Mouse (Mus musculus): ENCODE measurements around the gene Thumpd2. TPM values are rescaled to one million over a fixed set of nuclear protein-coding genes. Genes with fewer than 3 reads are reported as not detected.

The Thumpd2 gene
- polyA plus RNA-seq, 1 experiment from 2014 or later: 15.8 TPM

DNA sequence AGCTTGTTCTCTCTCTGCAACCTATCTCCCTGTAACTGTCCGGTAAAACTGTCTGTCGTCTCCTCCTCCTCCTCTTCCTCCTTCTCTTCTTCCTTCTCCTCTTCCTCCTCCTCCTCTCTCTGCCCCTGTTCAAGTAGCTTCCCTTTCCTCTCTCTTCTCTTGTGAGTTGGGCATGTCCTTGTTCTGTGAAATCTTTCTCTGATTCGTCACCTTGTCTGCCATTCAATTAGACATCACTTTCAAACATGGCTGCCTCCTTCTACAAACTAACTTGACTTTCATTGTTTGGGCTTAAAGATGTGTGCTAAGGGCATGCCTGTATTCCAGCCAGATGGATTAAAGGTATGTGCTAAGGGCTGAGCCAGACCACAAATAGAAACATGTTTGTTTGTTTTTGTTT is 1.5 kb downstream of the Thumpd2 start:
- peaks cover 20% of the 10 kb centered on the region for H3K4me1 ChIP-seq (replicated peaks; ENCODE audit: control insufficient read depth, insufficient read depth, low read length)
- no peak overlapping the region for H3K4me3 ChIP-seq (ENCODE audit: low read depth, low read length)
- DNase-seq (ENCODE audit: low spot score) (no peak), ATAC-seq (replicated peaks; ENCODE audit: low FRiP score) (no peak)
- H3K27me3 ChIP-seq (replicated peaks; ENCODE audit: control insufficient read depth, insufficient read depth, low read length): no peaks in the 10 kb centered on the region
- H3K4me2 ChIP-seq: peak overlapping the region; percentile 77; the same call in 1 of the 2 replicates
- H3K27ac ChIP-seq (ENCODE audit: low read depth, low read length): no peak overlapping the region; the same call in 1 of the 2 replicates
- 77% methylated on average over 3 of the region's 3 CpGs for WGBS
- peaks cover 3% of the 10 kb centered on the region; the same call in 1 of the 2 replicates for H3K36me3 ChIP-seq (ENCODE audit: control insufficient read depth, insufficient read depth, low read length)
- no peak overlapping the region for H3K9ac ChIP-seq (ENCODE audit: low read depth, low read length)
- no peaks in the 10 kb centered on the region for H3K9me3 ChIP-seq (ENCODE audit: control insufficient read depth, low read length)

- H3K4me2 ChIP-seq: peak overlapping the region; percentile 34
- no peaks in the 10 kb centered on the region for H3K27me3 ChIP-seq (replicated peaks; ENCODE audit: control insufficient read depth, insufficient read depth, low read length)
- 29% methylated on average over 6 of the region's 6 CpGs for WGBS
- H3K36me3 ChIP-seq (ENCODE audit: control insufficient read depth, insufficient read depth, low read length): peaks cover 3% of the 10 kb centered on the region; the same call in 1 of the 2 replicates
- H3K4me1 ChIP-seq (replicated peaks; ENCODE audit: control insufficient read depth, insufficient read depth, low read length): peaks cover 20% of the 10 kb centered on the region
- H3K27ac ChIP-seq (ENCODE audit: low read depth, low read length): peak overlapping the region; percentile 58
- ATAC-seq (replicated peaks; ENCODE audit: low FRiP score) (peak; percentile 73), DNase-seq (ENCODE audit: low spot score) (no peak)
- H3K9ac ChIP-seq (ENCODE audit: low read depth, low read length): no peak overlapping the region
- no peaks in the 10 kb centered on the region for H3K9me3 ChIP-seq (ENCODE audit: control insufficient read depth, low read length)
- H3K4me3 ChIP-seq (ENCODE audit: low read depth, low read length): no peak overlapping the region
These were observed 2.5 kb downstream of the Thumpd2 start for GRCm38 (mm10) chr17:81062349-81062871.

- H3K4me1 ChIP-seq (replicated peaks; ENCODE audit: control insufficient read depth, insufficient read depth, low read length): peaks cover 3% of the 10 kb centered on the region; the same call in 1 of the 2 replicates
- H3K9me3 ChIP-seq (ENCODE audit: control insufficient read depth, low read length): no peaks in the 10 kb centered on the region
- no peak overlapping the region for H3K27ac ChIP-seq (ENCODE audit: low read depth, low read length)
- no peak overlapping the region for H3K9ac ChIP-seq (ENCODE audit: low read depth, low read length)
- no peak overlapping the region for H3K4me3 ChIP-seq (ENCODE audit: low read depth, low read length)
- ATAC-seq (replicated peaks; ENCODE audit: low FRiP score): no peak
- no peaks in the 10 kb centered on the region for H3K27me3 ChIP-seq (replicated peaks; ENCODE audit: control insufficient read depth, insufficient read depth, low read length)
- H3K36me3 ChIP-seq (ENCODE audit: control insufficient read depth, insufficient read depth, low read length): peaks cover 3% of the 10 kb centered on the region
- no peak for DNase-seq (ENCODE audit: low spot score)
- H3K4me2 ChIP-seq: no peak overlapping the region
- WGBS: 89% methylated on average over 8 of the region's 8 CpGs
These were observed 8.0 kb downstream of the Thumpd2 start for GRCm38 (mm10) chr17:81056796-81057381.

DNA sequence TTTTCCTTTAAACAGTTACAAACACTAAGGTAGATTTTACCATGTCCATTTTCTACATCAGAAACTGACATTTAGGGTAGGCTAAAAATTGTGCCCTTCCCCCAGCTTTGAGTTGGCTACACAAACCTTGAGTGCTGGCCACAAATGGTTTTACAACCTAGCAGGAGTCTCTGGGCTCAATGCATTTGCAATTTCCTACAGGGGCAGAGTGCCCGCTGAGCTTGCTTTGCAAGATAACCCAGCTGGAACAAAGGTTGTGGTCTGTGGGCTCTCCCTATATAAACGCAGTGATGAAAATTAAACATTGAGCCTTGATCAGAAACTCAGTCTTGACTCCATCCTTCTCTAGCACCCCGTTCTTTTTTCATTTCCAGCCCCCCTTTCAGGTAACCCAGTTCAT is 8.8 kb downstream of the Thumpd2 start:
- Histone ChIP-seq H3K36me3 (ENCODE audit: control insufficient read depth, insufficient read depth, low read length) (peaks cover 2% of the 10 kb centered on the region), H3K27me3 (replicated peaks; ENCODE audit: control insufficient read depth, insufficient read depth, low read length) (no peaks in the 10 kb centered on the region), H3K9me3 (ENCODE audit: control insufficient read depth, low read length) (no peaks in the 10 kb centered on the region), H3K4me1 (replicated peaks; ENCODE audit: control insufficient read depth, insufficient read depth, low read length) (peaks cover 3% of the 10 kb centered on the region; the same call in 1 of the 2 replicates), H3K9ac (ENCODE audit: low read depth, low read length) (no peak overlapping the region), H3K4me2 (no peak overlapping the region), H3K4me3 (ENCODE audit: low read depth, low read length) (no peak overlapping the region), H3K27ac (ENCODE audit: low read depth, low read length) (no peak overlapping the region)
- no peak for DNase-seq (ENCODE audit: low spot score)
- 66% methylated on average over 3 of the region's 3 CpGs for WGBS
- ATAC-seq (replicated peaks; ENCODE audit: low FRiP score): no peak

GRCm38 (mm10) chr17:81055522-81055921 is 9.4 kb downstream of the Thumpd2 start:
- H3K27ac ChIP-seq (ENCODE audit: low read depth, low read length): no peak overlapping the region
- ATAC-seq (replicated peaks; ENCODE audit: low FRiP score) (no peak), DNase-seq (ENCODE audit: low spot score) (no peak)
- peaks cover 2% of the 10 kb centered on the region for H3K36me3 ChIP-seq (ENCODE audit: control insufficient read depth, insufficient read depth, low read length)
- no peak overlapping the region for H3K9ac ChIP-seq (ENCODE audit: low read depth, low read length)
- no peaks in the 10 kb centered on the region for H3K27me3 ChIP-seq (replicated peaks; ENCODE audit: control insufficient read depth, insufficient read depth, low read length)
- H3K4me3 ChIP-seq (ENCODE audit: low read depth, low read length): no peak overlapping the region
- WGBS: 90% methylated on average over 5 of the region's 5 CpGs
- no peaks in the 10 kb centered on the region for H3K9me3 ChIP-seq (ENCODE audit: control insufficient read depth, low read length)
- H3K4me1 ChIP-seq (replicated peaks; ENCODE audit: control insufficient read depth, insufficient read depth, low read length): peaks cover 3% of the 10 kb centered on the region; the same call in 1 of the 2 replicates
- no peak overlapping the region for H3K4me2 ChIP-seq

DNA sequence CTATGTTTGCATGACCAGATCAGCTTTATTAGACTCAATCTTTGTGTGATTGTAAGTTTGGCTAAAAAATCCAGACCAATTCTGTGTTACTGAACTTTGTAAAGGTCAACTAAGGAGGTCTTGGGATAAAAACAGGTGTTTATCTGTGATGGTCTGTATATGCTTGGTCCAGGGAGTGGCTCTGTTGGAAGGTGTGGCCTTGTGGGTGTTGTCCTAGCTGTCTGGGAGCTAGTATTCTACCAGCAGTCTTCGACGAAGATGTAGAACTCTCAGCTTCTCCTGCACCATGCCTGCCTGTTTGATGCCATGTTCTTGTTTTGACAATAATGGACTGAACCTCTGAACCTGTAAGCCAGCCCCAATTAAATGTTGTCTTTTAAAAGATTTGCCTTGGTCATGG is 11.6 kb downstream of the Thumpd2 start:
- Histone ChIP-seq H3K4me2 (no peak overlapping the region), H3K27ac (ENCODE audit: low read depth, low read length) (no peak overlapping the region), H3K9ac (ENCODE audit: low read depth, low read length) (no peak overlapping the region), H3K27me3 (replicated peaks; ENCODE audit: control insufficient read depth, insufficient read depth, low read length) (no peaks in the 10 kb centered on the region), H3K36me3 (ENCODE audit: control insufficient read depth, insufficient read depth, low read length) (peaks cover 2% of the 10 kb centered on the region), H3K4me3 (ENCODE audit: low read depth, low read length) (no peak overlapping the region), H3K4me1 (replicated peaks; ENCODE audit: control insufficient read depth, insufficient read depth, low read length) (peaks cover 3% of the 10 kb centered on the region; the same call in 1 of the 2 replicates), H3K9me3 (ENCODE audit: control insufficient read depth, low read length) (no peaks in the 10 kb centered on the region)
- WGBS: 82% methylated on average over 2 of the region's 2 CpGs
- ATAC-seq (replicated peaks; ENCODE audit: low FRiP score): peak; percentile 70
- no peak for DNase-seq (ENCODE audit: low spot score)

DNA sequence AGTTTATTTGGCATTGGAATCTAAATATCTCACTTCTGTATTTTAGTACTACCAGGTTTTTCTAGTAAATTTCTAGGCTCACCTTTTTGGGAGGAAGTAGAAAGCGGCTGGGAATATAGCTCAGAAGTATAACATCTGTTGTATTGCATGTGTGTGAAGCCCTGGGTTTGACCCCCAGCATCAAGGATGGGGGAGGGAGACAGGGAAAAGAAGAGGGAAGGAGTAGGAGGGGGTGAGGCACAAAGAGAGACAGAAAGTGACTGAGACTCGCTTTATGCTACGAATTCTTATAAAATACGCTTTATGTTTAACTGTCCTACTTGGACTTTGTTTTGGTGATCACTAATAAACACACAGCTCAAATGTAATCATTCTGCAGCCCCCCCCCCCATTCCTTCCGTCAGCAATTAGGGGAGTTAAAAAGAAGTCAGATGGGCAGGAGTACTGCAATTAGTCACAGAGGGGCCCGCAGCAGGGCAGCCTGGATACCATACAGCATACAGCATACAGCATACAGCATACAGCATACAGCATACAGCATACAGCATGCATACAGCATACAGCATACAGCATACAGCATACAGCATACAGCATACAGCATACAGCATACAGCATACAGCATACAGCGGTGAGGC is 16.8 kb downstream of the Thumpd2 start:
- no peak overlapping the region for H3K4me3 ChIP-seq (ENCODE audit: low read depth, low read length)
- H3K9me3 ChIP-seq (ENCODE audit: control insufficient read depth, low read length): no peaks in the 10 kb centered on the region
- no peak for ATAC-seq (replicated peaks; ENCODE audit: low FRiP score)
- H3K9ac ChIP-seq (ENCODE audit: low read depth, low read length): no peak overlapping the region
- H3K27ac ChIP-seq (ENCODE audit: low read depth, low read length): no peak overlapping the region
- no peaks in the 10 kb centered on the region for H3K27me3 ChIP-seq (replicated peaks; ENCODE audit: control insufficient read depth, insufficient read depth, low read length)
- no peaks in the 10 kb centered on the region for H3K4me1 ChIP-seq (replicated peaks; ENCODE audit: control insufficient read depth, insufficient read depth, low read length)
- 0 out of 2 replicates have a peak, but pooled peaks cover 2% of the 10 kb centered on the region for H3K36me3 ChIP-seq (ENCODE audit: control insufficient read depth, insufficient read depth, low read length)
- no peak overlapping the region for H3K4me2 ChIP-seq
- 84% methylated on average over 7 of the region's 7 CpGs for WGBS
- no peak for DNase-seq (ENCODE audit: low spot score)

GRCm38 (mm10) chr17:81045525-81046150 is 19.2 kb downstream of the Thumpd2 start:
- H3K4me2 ChIP-seq: no peak overlapping the region
- no peaks in the 10 kb centered on the region for H3K27me3 ChIP-seq (replicated peaks; ENCODE audit: control insufficient read depth, insufficient read depth, low read length)
- ATAC-seq (replicated peaks; ENCODE audit: low FRiP score): no peak
- H3K27ac ChIP-seq (ENCODE audit: low read depth, low read length): no peak overlapping the region
- H3K9me3 ChIP-seq (ENCODE audit: control insufficient read depth, low read length): no peaks in the 10 kb centered on the region
- no peak overlapping the region for H3K4me3 ChIP-seq (ENCODE audit: low read depth, low read length)
- DNase-seq (ENCODE audit: low spot score): no peak
- peaks cover 4% of the 10 kb centered on the region for H3K4me1 ChIP-seq (replicated peaks; ENCODE audit: control insufficient read depth, insufficient read depth, low read length)
- WGBS: 87% methylated on average over 9 of the region's 9 CpGs
- H3K36me3 ChIP-seq (ENCODE audit: control insufficient read depth, insufficient read depth, low read length): 0 out of 2 replicates have a peak, but pooled peaks cover 5% of the 10 kb centered on the region
- no peak overlapping the region for H3K9ac ChIP-seq (ENCODE audit: low read depth, low read length)
